Mouse (Mus musculus): ENCODE measurements at regions not wholly inside any gene's neighbourhood (a gene's known extent, or its start where the extent isn't known, plus 50 kb on each side); places are given as distances from the start of the nearest gene placed in this dataset.

DNA sequence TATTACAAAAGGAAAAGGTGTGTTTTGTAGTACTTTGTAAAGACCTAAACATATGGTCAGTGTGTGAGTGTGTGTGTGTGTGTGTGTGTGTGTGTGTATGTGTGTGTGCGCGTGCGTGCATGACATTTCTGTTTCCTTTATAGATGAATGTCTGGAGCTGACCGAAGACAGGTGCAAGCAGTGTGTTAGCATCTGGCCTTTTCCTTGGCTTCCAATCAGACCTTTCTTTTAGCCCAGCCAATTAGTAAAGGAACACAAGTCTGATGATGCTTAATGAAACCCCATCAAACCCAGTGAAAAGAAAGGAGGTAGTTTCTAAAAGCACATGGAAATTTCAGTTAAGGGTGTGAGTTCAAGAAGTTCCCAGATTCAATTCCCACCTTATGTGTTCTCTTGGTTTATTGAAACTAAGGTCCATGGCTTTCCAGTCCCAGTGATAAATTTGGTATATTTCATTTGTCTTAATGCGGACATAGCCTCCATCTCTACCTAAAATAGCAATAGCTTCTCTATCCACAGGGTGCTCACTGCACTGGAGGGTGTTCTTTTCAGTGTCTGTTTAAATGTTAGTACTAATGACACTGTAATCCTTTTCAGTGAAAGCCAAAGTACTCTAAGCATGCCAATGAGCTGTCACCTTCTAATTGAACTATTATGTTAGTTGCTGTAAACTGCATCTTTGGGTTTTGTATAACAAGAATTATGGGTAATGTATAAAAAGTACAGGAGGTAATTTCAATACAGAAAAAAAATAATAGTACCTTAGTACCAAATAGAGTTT lies 719.9 kb upstream of the Tenm3 start:
- TF ChIP-seq E2F4 (IDR thresholded peaks at IDR 0.05; ENCODE audit: insufficient read depth) (no peak), POLR2A (IDR thresholded peaks at IDR 0.05; ENCODE audit: insufficient read length, low read depth) (no peak), TCF3 (IDR thresholded peaks at IDR 0.05; ENCODE audit: insufficient read length, low read depth) (no peak), MYOD1 (IDR thresholded peaks at IDR 0.05; ENCODE audit: control insufficient read depth in 1 of 3, insufficient read length in 2 of 3, low read depth in 2 of 3) (no peak), POLR2AphosphoS2 (IDR thresholded peaks at IDR 0.05; ENCODE audit: insufficient read length, low read depth) (no peak), CEBPB (IDR thresholded peaks at IDR 0.05; ENCODE audit: insufficient read depth, poor library complexity, severe bottlenecking) (no peak), USF1 (IDR thresholded peaks at IDR 0.05; ENCODE audit: low read depth) (no peak), MAX (IDR thresholded peaks at IDR 0.05; ENCODE audit: low read depth) (no peak)

Data from myocyte (in vitro differentiated cells).